Mouse (Mus musculus) cerebellum, adult 2 months (tissue): Measurements from ENCODE around the gene Capn10.

ENCODE experiments used
- CTCF ChIP-seq: fragments of 200-500 bp; IDR thresholded peaks from 2 replicates; pipeline ENCODE4 v1.5.1; 2011; ENCODE audit warnings: low read depth, mild to moderate bottlenecking, control low read depth, low read length, moderate library complexity, borderline replicate concordance; ENCODE audit not compliant: insufficient read depth
- POLR2A ChIP-seq: fragments of 200-500 bp; IDR thresholded peaks from 2 replicates; pipeline ENCODE4 v1.6.1; 2011; ENCODE audit warnings: low read length, control low read depth, borderline replicate concordance; ENCODE audit not compliant: insufficient read depth

- TF ChIP-seq CTCF (no peak), POLR2A (no peak)
These were observed 13.8 kb downstream of the Capn10 start for GRCm38 (mm10) chr1:92947966-92948365.
